ENCODE assay signal across 22 mouse cellular contexts in the genomic region with DNA sequence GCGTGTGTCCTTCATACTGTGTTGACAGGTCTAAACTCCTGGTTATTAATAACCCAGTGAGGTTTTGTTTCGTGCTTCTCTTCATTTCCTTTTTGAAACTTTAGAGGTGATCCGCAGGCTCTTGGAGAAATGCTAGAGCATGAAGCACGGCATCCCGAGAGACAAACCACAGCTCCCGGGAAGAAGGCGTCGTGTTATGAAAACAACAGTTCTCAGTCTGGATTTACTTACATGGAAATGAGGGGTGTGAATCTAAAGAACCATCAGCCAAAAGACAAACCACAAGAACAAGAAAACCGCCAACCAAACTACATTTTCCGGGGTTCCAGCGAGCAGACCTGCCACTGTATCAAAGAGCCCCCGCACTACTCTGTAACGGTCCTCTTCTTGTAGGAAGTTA.
DNase-seq lines count a peak whose midpoint lies in the region; ATAC-seq and TF ChIP-seq lines count a peak whose summit lies in the region.
"Had no signal": no experiment of that assay in that cellular context is flagged by ENCODE, and none has a peak within 500 bp of the region (broad histone marks: within the 10 kb centered on the region; RNA-seq: fewer than 3 reads in every experiment).

No protein-coding gene starts in this region.

- no peaks in the 10 kb centered on the region for H3K27me3 ChIP-seq in liver, embryonic 12.5 days (replicated peaks)
- no peaks in the 10 kb centered on the region for H3K27me3 ChIP-seq in midbrain, postnatal 0 days (ENCODE audit: insufficient read depth, low read length)
- H3K27me3 ChIP-seq: embryonic facial prominence, embryonic 12.5 days; forebrain, embryonic 13.5 days; forebrain, embryonic 15.5 days had no signal

- H3K9ac ChIP-seq in liver, embryonic 12.5 days = no peak overlapping the region
- H3K9ac ChIP-seq in midbrain, postnatal 0 days (replicated peaks; ENCODE audit: low read length, poor library complexity, severe bottlenecking) = no peak overlapping the region
- H3K9ac ChIP-seq: embryonic facial prominence, embryonic 12.5 days; forebrain, embryonic 13.5 days; forebrain, embryonic 15.5 days; forebrain, postnatal 0 days had no signal

- no peak for DNase-seq in frontal cortex, postnatal 36 days (ENCODE audit: low spot score in 2 of 2)
- peak; percentile 34 for DNase-seq in A20 (ENCODE audit: low read depth, low spot score)
- DNase-seq in brain, adult 2 months (ENCODE audit: low read depth, low spot score) = peak; percentile 54
- DNase-seq in midbrain, postnatal 0 days (ENCODE audit: low spot score) = no peak
- DNase-seq: adrenal gland, adult 8-10 months; adrenal gland, postnatal 14 days; adrenal gland, postnatal 36 days; cerebellum, adult 11-12 months; cerebellum, adult 2 months; cerebellum, adult 9-10 months; cerebellum, postnatal 10 days; cerebellum, postnatal 25 days; forebrain, postnatal 0 days had no signal

- no peaks in the 10 kb centered on the region for H3K4me1 ChIP-seq in liver, embryonic 12.5 days
- H3K4me1 ChIP-seq in midbrain, postnatal 0 days (ENCODE audit: insufficient read depth, low read length) = no peaks in the 10 kb centered on the region
- H3K4me1 ChIP-seq: embryonic facial prominence, embryonic 10.5 days; embryonic facial prominence, embryonic 12.5 days had no signal

- H3K27ac ChIP-seq in liver, embryonic 12.5 days = no peak overlapping the region
- H3K27ac ChIP-seq in midbrain, postnatal 0 days (ENCODE audit: low read depth, low read length) = no peak overlapping the region
- H3K27ac ChIP-seq: embryonic facial prominence, embryonic 10.5 days; embryonic facial prominence, embryonic 12.5 days; forebrain, embryonic 13.5 days; forebrain, embryonic 15.5 days had no signal

- peak; percentile 96 for ATAC-seq in frontal cortex, adult (ENCODE audit: low TSS enrichment)
- no peak for ATAC-seq in liver, embryonic 12.5 days
- ATAC-seq in midbrain, postnatal 0 days (ENCODE audit: low FRiP score) = no peak
- ATAC-seq: activated CD4-positive, CD25-positive, alpha-beta regulatory T cell, adult 4 months; forebrain, embryonic 13.5 days; forebrain, embryonic 15.5 days; forebrain, postnatal 0 days; Patski had no signal

- no peaks in the 10 kb centered on the region for H3K9me3 ChIP-seq in liver, embryonic 12.5 days (replicated peaks)
- no peaks in the 10 kb centered on the region for H3K9me3 ChIP-seq in midbrain, postnatal 0 days (ENCODE audit: low read length)
- H3K9me3 ChIP-seq: embryonic facial prominence, embryonic 10.5 days; embryonic facial prominence, embryonic 12.5 days; forebrain, embryonic 13.5 days; forebrain, embryonic 15.5 days; G1E had no signal

- 79% methylated on average over 13 of the region's 13 CpGs for WGBS in liver, embryonic 12.5 days (ENCODE audit: insufficient replicate concordance)
- WGBS in midbrain, postnatal 0 days = 93% methylated on average over 13 of the region's 13 CpGs

- no peaks in the 10 kb centered on the region for H3K36me3 ChIP-seq in liver, embryonic 12.5 days
- H3K36me3 ChIP-seq in midbrain, postnatal 0 days (ENCODE audit: insufficient read depth, low read length) = no peaks in the 10 kb centered on the region
- H3K36me3 ChIP-seq: embryonic facial prominence, embryonic 10.5 days; embryonic facial prominence, embryonic 12.5 days; forebrain, embryonic 15.5 days; G1E had no signal

- H3K4me2 ChIP-seq in liver, embryonic 12.5 days = no peak overlapping the region
- no peak overlapping the region for H3K4me2 ChIP-seq in midbrain, postnatal 0 days (ENCODE audit: low read depth, low read length, poor library complexity, severe bottlenecking)
- H3K4me2 ChIP-seq: embryonic facial prominence, embryonic 12.5 days; forebrain, embryonic 13.5 days; forebrain, embryonic 15.5 days had no signal

- TF ChIP-seq CTCF in midbrain, postnatal 0 days (IDR thresholded peaks at IDR 0.05) = no peak

- no peak overlapping the region for H3K4me3 ChIP-seq in liver, embryonic 12.5 days
- no peak overlapping the region for H3K4me3 ChIP-seq in midbrain, postnatal 0 days (ENCODE audit: low read depth, low read length)
- H3K4me3 ChIP-seq: embryonic facial prominence, embryonic 10.5 days; embryonic facial prominence, embryonic 12.5 days; forebrain, embryonic 13.5 days; forebrain, embryonic 15.5 days had no signal

Comparison
In these comparisons a context has a peak if more than half of its experiments do, and no peak if none do; other contexts are left out.
1. DNase-seq: peak in A20 (single experiment) and brain, adult 2 months (single experiment); none in frontal cortex, postnatal 36 days (0 of 2) and midbrain, postnatal 0 days (single experiment).